18 mouse cellular contexts compared by ENCODE assay signal in genomic region chr3:123952121-123952520, GRCm38 (mm10).
"Had no signal": no experiment of that assay in that cellular context is flagged by ENCODE, and none has a peak within 500 bp of the region (broad histone marks: within the 10 kb centered on the region; RNA-seq: fewer than 3 reads in every experiment).

No protein-coding gene starts in this region.

- H3K9me3 ChIP-seq: midbrain, embryonic 10.5 days; midbrain, embryonic 12.5 days; neural tube, embryonic 13.5 days; neural tube, embryonic 15.5 days; stomach, embryonic 15.5 days had no signal

- H3K27me3 ChIP-seq: midbrain, embryonic 12.5 days; neural tube, embryonic 13.5 days; neural tube, embryonic 15.5 days; stomach, embryonic 15.5 days had no signal

- H3K4me2 ChIP-seq: lung, embryonic 14.5 days; midbrain, embryonic 12.5 days; neural tube, embryonic 13.5 days; neural tube, embryonic 15.5 days; stomach, embryonic 15.5 days had no signal

- H3K27ac ChIP-seq: midbrain, embryonic 10.5 days; midbrain, embryonic 12.5 days; neural tube, embryonic 13.5 days; neural tube, embryonic 15.5 days; stomach, embryonic 15.5 days; stomach, postnatal 0 days had no signal

- ATAC-seq: midbrain, embryonic 16.5 days had no signal

- H3K4me3 ChIP-seq: midbrain, embryonic 10.5 days; midbrain, embryonic 12.5 days; myocyte; neural tube, embryonic 13.5 days; neural tube, embryonic 15.5 days; stomach, embryonic 15.5 days had no signal

- H3K36me3 ChIP-seq: midbrain, embryonic 10.5 days; midbrain, embryonic 12.5 days; neural tube, embryonic 13.5 days; neural tube, embryonic 15.5 days; stomach, embryonic 15.5 days had no signal

- H3K9ac ChIP-seq: lung, embryonic 14.5 days; midbrain, embryonic 12.5 days; neural tube, embryonic 13.5 days; neural tube, embryonic 15.5 days; stomach, embryonic 15.5 days had no signal

- DNase-seq: lung, adult 18-20 months; lung, embryonic 14.5 days; lung, postnatal 10 days; lung, postnatal 4 days; midbrain, embryonic 14.5 days; retina, postnatal 1 day; right cerebral cortex, adult 18-20 months; thymus, adult 2 months; thymus, postnatal 25 days; thymus, postnatal 4 days had no signal

- H3K4me1 ChIP-seq: midbrain, embryonic 10.5 days; midbrain, embryonic 12.5 days; neural tube, embryonic 13.5 days; neural tube, embryonic 15.5 days; stomach, embryonic 15.5 days had no signal
